Mouse (Mus musculus): ENCODE measurements around the gene Ncoa5.

- TF ChIP-seq GATA1 (IDR thresholded peaks at IDR 0.05; ENCODE audit: borderline replicate concordance, low read length) (no peak), CTCF (IDR thresholded peaks at IDR 0.05; ENCODE audit: low read depth, low read length) (no peak), POLR2AphosphoS5 (IDR thresholded peaks at IDR 0.05; ENCODE audit: insufficient replicate concordance, low read depth, low read length) (no peak)
These were observed 67.5 kb downstream of the Ncoa5 start for GRCm38 (mm10) chr2:164967193-164967592.

Data from G1E (cell line).